Mouse (Mus musculus): ENCODE results near the gene Naa35. TPM values are rescaled to one million over a fixed set of nuclear protein-coding genes. Genes with fewer than 3 reads are reported as not detected.
A peak's percentile ranks its signal among the peaks of the same experiment; 100 is the strongest.
"Not testable (repeated sequence)": the region's sequence is repeated elsewhere in the genome, so short reads cannot be mapped to it uniquely, and the experiment has no call there.

Naa35 gene
- total RNA-seq, 4 experiments from 2014 or later: 85.3 to 111 (median 92.7) TPM

DNA sequence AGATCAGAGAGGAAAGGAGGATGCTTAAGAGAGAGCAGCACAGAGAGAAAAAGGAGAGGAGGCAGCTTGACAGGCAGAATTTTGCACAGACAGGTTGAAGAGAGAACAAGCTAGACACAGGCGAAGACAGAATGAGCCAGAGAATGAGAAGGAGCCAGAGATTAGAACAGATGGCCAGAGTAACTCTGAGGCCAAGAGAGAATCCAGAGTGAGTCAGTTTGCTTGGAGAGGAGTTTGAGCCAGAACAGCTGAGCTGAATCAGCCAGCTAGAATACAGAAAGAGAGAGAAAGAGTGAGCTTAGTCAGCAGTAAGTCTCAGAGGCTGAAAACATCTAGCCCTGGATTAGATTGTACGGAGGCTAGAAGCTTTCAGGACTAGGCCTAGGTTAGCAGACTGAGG is 12.5 kb upstream of the Naa35 start:
- peak in 1 of 2 experiments; percentile 52 for DNase-seq (ENCODE audit: low spot score in 2 of 2)

DNA sequence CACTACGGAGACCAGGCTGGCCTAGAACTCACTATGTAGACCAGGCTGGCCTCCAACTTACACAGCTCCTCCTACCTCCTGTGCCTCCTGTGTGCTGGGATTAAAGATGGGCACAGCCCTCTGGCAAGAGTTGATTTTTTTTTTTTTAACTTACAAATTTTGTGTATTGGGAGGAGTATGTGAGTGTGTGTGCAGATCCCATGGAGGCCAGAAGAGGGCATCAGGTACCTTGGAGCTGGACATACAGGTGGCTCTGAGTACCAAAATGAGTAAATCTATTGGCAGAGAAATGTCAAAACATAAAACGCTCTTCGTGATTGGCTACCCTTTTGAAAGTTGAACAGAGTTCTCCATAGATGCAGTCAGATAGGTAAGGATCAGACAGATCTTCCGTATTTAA is 4.1 kb upstream of the Naa35 start:
- DNase-seq (ENCODE audit: low spot score in 2 of 2): no peak

DNA sequence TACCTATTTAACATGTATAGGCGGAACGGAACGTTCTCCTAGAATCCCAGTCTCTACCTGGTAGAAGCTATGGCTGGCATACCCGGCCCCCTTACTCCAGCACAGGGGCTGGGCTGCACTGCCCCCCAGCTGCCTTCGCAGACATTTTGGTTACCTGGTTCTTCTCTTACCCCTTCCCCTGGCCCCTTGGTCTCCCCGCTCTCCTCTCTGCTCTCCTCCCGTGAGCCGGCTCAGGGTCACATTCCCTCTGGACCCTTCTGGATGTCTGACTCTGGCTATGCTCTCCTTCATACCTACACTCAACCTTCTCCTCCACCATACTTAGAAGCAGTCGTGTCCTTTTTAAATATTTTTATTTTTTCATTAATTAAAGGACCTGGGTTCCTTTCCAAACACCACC is 578 bp upstream of the Naa35 start:
- DNase-seq (ENCODE audit: low spot score in 2 of 2): peak in 1 of 2 experiments; percentile 18

DNA sequence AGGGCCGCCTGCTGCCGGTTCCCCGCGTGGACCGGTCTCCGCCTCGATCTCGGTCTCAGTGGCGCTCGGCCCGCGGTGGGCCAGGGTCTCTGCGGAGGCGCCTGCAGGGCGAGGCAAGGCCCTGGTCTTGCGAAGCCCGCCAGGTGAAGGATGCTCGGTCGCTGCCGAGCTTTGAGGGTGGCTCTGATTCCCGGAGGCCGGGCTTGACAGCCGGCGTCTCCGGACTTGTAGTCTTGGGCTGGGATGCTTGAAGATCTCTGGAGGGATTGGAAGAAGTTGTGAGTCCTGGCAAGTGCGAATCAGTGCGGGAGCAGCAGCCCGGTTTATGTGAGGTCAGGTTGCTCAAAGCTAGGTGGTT is 568 bp downstream of the Naa35 start:
- peak in 1 of 2 experiments; percentile 12 for DNase-seq (ENCODE audit: low spot score in 2 of 2)

DNA sequence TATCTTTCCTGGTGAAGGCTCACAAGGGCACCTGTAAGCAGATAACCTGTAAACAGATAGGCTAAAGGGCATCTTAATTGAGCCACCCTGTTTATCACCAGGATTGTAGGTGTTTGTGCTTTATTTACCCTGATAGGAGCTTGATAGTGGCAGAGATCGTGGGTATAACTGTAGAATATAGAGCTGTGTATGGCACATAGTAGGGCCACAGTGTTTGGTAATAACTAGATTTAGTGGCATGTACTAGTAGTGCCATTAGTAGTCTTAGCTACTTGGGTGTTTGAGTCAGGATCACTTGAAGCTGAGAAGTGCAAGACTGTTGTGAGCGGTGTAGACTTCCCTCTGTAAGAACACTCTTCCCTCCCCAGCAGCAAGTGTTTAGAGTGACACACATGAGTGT is 2.1 kb downstream of the Naa35 start:
- no peak for DNase-seq (ENCODE audit: low spot score in 2 of 2)

DNA sequence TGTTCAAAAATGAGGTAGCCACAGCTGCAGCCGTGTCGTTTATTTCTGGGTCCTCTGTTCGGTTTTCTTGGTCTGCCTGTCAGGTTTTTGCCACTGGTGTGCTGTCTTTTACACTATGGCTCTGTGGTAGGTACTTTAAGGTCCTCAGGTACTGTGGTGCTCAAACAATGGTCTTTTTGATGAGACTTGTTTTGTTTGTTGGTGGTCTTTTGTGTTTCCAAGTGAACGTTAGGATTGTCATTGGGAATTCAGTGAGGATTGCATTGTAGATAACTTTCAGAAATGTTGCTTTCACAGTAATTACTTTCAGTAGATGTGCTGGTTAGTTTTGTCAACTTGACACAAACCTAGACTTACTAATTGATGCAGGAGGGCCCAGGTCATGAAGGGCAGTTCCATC is 4.6 kb downstream of the Naa35 start:
- DNase-seq (ENCODE audit: low spot score in 2 of 2): no peak

DNA sequence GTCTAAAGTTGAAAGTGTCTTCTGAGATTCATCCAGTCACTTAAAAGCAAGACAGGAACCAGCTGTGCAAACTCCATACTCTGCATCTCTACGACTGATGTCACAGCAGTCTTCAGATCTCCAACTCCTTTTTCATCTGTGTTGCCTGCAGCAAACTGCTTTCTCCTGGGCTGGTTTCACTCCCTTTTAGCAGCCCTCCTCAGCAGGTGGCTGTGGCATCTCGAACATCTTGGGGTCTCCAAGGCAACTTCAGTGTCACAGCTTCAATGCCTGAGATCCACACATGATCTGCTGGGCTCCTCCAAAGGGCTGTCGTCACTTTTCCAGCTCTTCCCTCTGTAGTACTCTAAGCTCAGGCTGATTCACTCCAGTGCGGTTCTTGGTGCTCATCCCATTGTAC is 5.6 kb downstream of the Naa35 start:
- no peak for DNase-seq (ENCODE audit: low spot score in 2 of 2)

DNA sequence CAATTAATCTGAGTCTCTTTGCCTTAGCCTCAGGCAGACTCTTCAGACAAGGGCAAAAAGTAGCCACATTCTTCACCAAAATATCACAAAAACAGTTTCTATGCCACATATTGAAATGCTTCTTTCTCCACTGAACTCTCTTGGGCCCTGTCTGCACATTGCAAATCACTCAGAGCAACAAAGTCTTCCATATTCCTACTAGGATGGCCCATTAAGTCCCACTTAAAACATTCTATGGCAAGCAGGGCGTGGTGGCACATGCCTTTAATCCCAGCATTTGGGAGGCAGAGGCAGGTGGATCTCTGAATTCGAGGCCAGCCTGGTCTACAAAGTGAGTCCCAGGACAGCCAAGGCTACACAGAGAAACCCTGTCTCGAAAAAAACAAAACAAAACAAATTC is 7.0 kb downstream of the Naa35 start:
- not testable (repeated sequence) for DNase-seq (ENCODE audit: low spot score in 2 of 2)

DNA sequence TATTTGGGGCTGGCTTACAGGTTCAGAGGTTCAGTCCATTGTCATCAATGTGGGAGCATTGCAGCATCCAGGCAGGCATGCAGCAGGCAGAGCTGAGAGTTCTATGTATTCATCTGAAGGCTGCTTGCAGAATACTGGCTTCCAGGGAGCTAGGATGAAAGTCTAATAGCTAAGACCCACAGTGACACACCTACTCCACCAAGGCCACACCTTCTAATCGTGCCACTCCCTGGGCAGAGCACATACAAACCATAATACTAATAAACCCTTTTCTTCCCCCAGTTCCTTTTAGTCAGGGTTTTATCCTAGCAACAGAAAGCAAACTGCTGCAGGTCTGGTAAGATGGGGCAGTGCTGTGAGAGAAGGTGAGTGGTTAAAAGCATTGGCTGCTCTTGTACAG is 7.6 kb downstream of the Naa35 start:
- no peak for DNase-seq (ENCODE audit: low spot score in 2 of 2)

DNA sequence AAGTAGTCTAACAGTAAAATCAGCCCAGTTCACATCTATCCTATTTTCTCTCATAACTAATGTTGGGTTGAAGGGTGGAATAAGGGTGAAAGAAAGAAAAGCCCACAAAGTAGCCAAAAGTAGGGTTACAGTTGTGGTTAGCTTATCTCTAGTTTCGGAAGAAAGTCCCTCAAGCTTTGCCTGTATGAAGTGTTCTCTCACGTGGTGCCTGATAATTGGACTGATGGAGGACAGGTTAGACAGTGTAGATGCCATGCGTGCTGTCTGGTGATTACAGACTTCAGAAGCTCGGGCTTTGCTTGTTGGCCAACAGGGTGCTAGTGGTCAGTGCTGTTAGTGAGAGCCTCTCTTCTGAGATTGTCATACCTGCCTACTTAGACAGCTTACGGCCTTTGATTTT is 18.0 kb downstream of the Naa35 start:
- no peak for DNase-seq (ENCODE audit: low spot score in 2 of 2)

DNA sequence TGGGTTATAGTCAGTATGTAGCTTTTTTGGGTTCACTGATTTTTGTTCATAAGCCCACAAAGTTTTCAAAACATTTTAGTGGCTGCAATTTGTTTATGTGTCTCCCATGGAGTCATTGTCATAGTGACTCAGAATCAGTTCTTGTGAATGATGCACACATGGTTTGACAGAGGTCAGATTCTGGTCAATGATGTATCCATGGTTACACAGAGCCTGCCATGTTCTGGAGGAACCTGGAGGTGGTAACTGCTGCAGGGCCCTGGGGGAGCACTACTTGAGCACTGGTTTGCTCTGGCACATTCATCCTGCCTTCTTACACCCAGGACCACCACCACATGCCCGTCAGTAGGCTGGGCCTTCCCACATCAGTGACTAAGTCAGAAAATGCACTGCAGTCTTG is 19.5 kb downstream of the Naa35 start:
- no peak for DNase-seq (ENCODE audit: low spot score in 2 of 2)

DNA sequence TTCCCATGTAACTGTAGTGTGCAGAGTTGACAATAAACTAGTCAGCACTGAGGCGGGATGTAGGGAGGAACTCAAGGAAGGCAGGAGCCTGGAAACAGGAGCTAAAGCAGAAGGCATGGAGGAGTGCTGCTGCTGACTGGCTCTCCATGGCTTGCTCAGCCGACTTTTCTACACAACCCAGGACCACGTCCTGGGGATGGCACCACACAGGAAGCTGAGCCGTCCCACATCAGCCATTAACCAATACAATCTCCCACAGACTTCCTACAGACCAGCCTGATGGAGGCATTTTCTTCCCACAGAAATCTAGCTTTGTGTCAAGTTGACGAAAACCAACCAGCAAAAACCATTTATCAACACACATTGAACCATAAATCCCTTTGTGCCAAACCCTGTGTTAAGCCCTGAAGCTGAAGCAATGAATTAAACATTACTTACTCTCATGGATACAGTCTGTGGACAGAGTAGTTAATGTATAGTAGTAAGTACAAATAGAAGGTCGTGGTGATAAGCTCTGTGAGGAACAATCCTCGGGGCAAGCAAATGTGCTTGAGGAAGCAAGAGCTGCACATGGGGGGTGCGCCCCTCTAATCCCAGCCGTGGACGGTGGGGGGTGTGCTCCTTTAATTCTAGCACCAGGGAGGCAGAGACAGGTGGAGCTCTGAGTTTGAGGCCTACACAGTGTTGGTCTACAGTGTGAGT is 20.3 kb downstream of the Naa35 start:
- no peak for DNase-seq (ENCODE audit: low spot score in 2 of 2)

DNA sequence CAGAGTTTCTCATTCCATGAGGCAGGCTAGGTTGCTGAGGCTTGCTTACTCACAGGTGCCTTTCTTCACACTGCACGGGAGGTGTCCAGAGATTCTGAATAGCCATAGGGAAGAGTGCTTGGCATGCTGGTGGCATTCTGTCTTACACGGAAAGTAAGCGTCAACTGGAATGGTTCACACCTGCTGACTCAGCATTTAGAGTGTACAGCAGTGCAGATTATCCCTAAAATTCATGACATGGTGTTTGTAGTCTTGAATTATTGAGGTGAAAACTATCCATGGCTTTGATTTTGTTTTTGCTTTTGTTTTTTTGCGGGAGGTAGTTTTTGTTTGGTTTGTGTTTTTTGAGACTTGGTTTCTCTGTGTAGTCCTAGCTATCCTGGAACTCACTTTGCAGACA is 24.8 kb downstream of the Naa35 start:
- DNase-seq (ENCODE audit: low spot score in 2 of 2): no peak

DNA sequence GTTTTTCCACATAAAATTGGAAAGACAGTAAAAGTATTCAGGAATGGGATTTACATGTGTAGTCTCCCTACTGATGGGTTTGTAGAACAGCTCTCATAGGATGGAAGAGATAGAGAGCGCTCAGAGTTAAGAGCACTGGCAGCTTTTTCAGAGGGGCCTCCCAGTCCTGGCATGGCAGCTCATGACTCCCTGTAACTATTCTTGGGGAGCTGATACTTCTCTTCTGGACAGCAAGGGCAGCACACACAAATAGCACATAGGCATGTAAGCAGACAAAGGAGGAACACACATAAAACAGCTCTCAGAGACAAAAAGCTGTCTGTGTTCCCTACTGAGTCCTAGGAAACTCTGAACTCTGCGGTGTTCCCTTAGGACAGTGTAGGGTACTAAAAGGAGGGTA is 25.4 kb downstream of the Naa35 start:
- DNase-seq (ENCODE audit: low spot score in 2 of 2): no peak

DNA sequence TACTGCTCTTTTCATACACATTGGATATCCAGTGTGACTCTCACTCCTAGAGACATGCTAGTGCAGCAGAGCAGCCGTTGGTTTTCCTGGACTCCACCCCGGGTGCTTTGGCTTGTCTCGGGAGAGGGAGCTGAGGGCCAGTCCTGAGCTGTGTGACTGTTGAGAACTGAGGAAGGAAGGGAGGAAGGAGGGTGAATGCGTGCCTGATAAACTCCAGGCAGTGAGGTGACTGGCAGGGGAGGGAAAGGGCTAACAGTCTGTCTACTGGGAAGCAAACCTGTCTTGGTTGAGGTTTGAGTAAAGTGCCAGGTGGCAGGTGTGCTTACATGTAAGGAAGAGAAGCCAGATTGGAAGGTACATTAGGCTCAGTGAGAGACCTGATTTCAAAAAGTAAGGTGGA is 28.8 kb downstream of the Naa35 start:
- no peak for DNase-seq (ENCODE audit: low spot score in 2 of 2)

DNA sequence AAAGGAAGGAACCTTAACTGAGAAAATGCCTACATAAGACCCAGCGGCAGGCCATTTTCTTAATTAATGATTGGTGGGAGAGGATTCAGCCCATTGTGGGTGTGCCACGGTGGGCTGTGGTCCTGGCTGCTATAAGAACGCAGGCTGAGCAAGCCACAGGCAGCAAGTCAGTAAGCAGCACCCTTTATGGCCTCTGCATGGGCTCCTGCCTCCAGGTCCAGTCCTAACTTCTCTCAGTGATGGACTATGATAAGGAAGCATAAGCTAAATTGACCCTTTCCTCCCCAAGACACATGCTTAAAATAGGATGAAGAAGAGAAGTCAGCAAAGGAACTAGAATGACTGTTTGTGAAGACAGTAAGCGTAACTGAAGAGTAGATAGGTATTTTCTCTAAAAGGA is 30.1 kb downstream of the Naa35 start:
- no peak for DNase-seq (ENCODE audit: low spot score in 2 of 2)

DNA sequence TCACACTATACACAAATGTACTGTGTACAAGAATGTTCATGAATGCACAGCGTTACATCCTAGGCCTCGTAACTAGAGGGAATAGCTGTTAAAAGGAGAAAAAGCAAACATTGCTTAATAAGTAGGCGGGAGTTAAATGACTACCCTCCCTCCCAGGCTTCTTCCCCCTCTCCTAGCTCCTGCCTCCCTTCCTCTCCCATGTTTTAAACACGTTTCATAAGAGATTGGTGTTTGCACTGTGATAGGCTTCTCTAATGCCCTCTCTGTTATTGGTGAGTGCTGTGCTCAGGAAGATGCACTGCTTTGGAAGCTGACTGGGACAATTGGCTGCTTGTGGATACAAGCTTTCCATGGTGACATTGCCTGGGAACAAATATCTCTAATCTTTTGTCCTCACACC is 30.5 kb downstream of the Naa35 start:
- DNase-seq (ENCODE audit: low spot score in 2 of 2): no peak

DNA sequence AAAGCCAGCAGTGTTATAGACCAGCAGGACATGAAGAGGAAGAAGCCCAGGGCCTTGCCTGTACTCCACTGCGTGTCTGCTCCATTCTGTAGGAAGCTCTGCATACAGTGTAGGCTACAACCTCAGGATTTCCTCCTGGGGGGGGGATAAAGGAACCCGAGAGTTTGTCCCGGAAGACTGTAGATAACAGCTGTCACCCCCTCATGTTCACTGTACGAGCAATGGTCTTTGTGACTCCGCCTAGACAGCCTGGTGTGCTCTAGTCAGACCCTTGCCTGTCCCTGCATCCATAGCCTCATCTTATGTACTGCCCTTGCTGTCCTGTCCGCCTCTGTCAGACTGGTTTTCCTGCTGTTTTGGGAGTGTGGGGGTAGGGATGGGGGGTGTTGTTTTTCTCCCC is 33.4 kb downstream of the Naa35 start:
- no peak for DNase-seq (ENCODE audit: low spot score in 2 of 2)

DNA sequence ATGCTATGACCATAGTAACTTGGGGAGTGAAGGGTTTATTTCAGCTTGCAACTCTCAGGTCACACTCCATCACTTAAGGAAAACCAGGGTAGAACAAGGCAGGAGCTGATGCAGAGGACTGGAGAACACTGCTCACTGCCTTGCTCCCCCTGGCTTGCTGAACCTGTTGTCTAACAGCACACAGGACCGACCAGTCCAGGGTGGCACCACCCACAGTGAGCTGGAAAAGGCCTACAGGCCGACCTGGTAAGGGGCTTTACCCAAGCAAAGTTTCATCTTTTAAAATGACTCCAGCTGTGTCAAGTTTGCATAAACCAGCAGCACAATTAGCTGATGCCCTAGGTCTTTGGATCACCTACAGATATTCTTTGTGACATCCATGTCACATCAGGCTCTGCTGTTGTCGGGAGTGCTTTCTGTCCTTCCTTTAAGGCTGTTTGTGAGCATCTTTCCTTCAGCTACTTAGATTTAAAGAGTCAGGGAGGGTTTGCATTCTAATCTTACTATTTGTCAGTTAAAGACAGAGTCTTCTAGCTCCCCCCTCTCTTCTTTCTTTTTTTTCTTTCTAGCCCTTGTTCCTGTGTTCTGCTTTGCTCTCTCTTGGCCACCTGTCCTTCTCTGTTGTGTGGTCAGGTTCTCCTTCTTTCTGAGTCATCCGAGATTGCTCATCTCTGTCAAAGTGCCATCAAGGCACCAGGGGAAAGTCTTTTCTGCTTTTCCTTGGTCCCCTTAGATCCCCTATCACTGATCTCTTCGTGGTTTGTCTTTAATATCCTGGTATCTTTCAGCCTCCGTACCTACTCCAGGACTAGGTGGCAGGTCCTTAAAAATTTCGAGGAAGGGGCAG is 36.8 kb downstream of the Naa35 start:
- DNase-seq (ENCODE audit: low spot score in 2 of 2): no peak

DNA sequence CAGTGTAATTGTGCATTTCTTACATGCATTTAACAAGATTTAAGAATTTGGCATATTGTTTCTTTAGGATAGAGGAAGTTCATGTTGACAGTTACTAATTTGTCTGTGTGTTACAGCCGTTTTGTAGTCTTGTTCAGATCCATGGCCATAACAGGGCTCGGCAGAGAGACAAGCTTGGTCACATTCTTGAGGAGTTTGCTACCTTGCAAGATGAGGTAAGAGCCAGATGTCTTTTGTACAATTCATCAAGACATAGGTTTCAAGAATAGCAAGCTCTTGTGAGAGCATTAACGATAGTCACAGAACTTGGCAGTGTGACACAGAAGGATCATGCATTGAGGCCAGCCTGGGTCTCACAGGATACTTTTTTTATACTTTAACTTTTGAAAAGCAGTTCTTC is 39.3 kb downstream of the Naa35 start:
- DNase-seq (ENCODE audit: low spot score in 2 of 2): no peak

DNA sequence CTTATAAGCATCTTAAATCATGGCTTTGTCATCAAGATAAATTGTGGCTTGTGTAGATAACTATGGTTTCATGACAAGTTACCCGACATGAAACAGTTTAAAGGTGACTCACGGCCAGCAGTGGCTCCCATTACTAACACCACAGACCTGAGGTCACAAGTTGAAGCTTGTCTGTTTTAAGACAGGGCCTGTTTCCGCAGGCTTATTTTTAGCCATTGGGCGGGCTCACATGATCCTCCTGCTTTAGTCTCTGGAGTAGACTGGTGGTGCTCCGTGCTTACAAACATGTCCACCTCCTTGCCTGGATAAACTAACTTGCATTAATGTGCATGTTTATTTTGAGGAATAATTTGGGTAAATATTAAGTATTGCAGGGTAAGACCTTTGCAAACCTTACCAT is 39.8 kb downstream of the Naa35 start:
- no peak for DNase-seq (ENCODE audit: low spot score in 2 of 2)

DNA sequence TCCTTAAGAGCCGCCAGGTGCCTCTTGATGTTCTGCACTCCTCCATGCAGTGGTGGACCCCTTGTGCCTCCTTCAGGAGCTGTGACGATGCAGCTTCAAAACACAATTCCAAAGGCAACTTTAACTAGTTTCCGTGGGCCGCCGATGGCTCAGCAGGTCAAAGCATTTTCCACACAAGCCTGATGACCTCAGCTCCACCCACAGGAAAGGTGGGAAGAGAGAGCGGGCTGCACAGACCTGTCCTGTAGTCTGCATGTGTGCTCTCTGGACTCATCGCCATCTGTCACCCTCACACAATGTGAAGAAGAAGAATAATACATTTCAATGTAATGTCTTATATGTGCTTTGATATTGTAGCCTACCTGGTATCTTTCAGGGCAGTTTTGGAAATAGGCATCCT is 41.7 kb downstream of the Naa35 start:
- DNase-seq (ENCODE audit: low spot score in 2 of 2): no peak

DNA sequence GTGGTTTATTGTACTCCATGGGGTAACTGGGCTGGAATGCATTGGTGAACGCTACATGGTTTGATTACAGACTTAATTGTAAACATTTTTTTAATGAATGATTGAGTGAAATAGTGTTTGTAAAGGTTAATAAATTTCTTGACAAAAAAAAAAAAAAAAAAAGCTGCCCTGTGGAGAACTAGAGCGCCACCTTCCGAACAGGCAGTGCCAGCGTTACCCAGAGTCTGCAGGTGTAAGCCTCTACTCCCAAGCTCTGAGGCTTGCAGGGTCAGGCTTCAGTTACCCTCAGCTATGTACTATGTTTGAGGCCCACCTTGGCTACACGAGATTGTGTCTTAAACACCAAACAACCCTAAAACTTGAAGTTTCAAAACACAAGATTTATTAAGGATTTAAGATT is 49.6 kb downstream of the Naa35 start:
- DNase-seq (ENCODE audit: low spot score in 2 of 2): no peak
